Mouse (Mus musculus) adrenal gland, postnatal 4 days (tissue): ENCODE results near the gene Brms1. TPM values are rescaled to one million over a fixed set of nuclear protein-coding genes. Genes with fewer than 3 reads are reported as not detected.

Experiments
- DNase-seq, 2 experiments: peaks; one replicate each; pipeline ENCODE4 v3.0.0; 2021 to 2022; ENCODE audit warnings: low spot score in 2 of 2, mixed read lengths in 2 of 2
- total RNA-seq, 2 experiments: library from RNA; stranded (reverse); gene quantifications; 2 replicates each; pipeline ENCODE4 v1.2.3; 2021

Brms1 gene
- total RNA-seq, 2 experiments from 2014 or later = 29.6 to 35.1 TPM

GRCm38 (mm10) chr19:5037678-5038571 is 3.2 kb upstream of the Brms1 start:
- peak in 1 of 2 experiments; percentile 63 for DNase-seq

GRCm38 (mm10) chr19:5038709-5039156 is 2.4 kb upstream of the Brms1 start, which contains the start of the genes B4gat1 and AC124502.3:
TSS of gene B4gat1 (plus strand) at chr19:5038826.
TSS of gene AC124502.3 (plus strand) at chr19:5038891.
- DNase-seq = peak; percentile 72 to 76

- DNase-seq = no peak
These were observed 1.6 kb upstream of the Brms1 start for GRCm38 (mm10) chr19:5039301-5040114.

GRCm38 (mm10) chr19:5041588-5041987 is 434 bp downstream of the Brms1 start:
- no peak for DNase-seq

- no peak for DNase-seq
These were observed 4.4 kb downstream of the Brms1 start for GRCm38 (mm10) chr19:5045531-5045930.

- DNase-seq = no peak
These were observed 7.2 kb downstream of the Brms1 start for GRCm38 (mm10) chr19:5048138-5049056.

- DNase-seq = no peak
These were observed 8.2 kb downstream of the Brms1 start for GRCm38 (mm10) chr19:5049325-5049724.

GRCm38 (mm10) chr19:5050047-5050905 is 9.1 kb downstream of the Brms1 start, which contains the start of gene Rin1:
TSS of gene Rin1 (plus strand) at chr19:5050481.
- DNase-seq = no peak

- DNase-seq = no peak
These were observed 9.9 kb downstream of the Brms1 start for GRCm38 (mm10) chr19:5051031-5051430.

GRCm38 (mm10) chr19:5051515-5051914 is 10.4 kb downstream of the Brms1 start:
- no peak for DNase-seq

- no peak for DNase-seq
These were observed 11.1 kb downstream of the Brms1 start for GRCm38 (mm10) chr19:5052166-5052822.

GRCm38 (mm10) chr19:5052853-5053252 is 11.7 kb downstream of the Brms1 start:
- no peak for DNase-seq

- DNase-seq = no peak
These were observed 12.8 kb downstream of the Brms1 start for GRCm38 (mm10) chr19:5053909-5054308.

GRCm38 (mm10) chr19:5056251-5056650 is 15.1 kb downstream of the Brms1 start:
- no peak for DNase-seq

GRCm38 (mm10) chr19:5057876-5058775 is 17.0 kb downstream of the Brms1 start:
- DNase-seq = no peak

GRCm38 (mm10) chr19:5058801-5059771 is 17.9 kb downstream of the Brms1 start:
- no peak for DNase-seq
